Mouse (Mus musculus) adrenal gland, postnatal 14 days (tissue): Measurements from ENCODE around the gene Camsap3. TPM values are rescaled to one million over a fixed set of nuclear protein-coding genes. Genes with fewer than 3 reads are reported as not detected.
"Not testable (repeated sequence)": the region's sequence is repeated elsewhere in the genome, so short reads cannot be mapped to it uniquely, and the experiment has no call there.

Source experiments
- DNase-seq: peaks from one replicate; pipeline ENCODE4 v3.0.0; 2021; ENCODE audit warnings: mixed read lengths
- long read RNA-seq, 2 experiments: library from polyadenylated mRNA; stranded (forward); transcript quantifications; one replicate each; pipeline ENCODE4 v2.0.0; 2021
- total RNA-seq: library from RNA; stranded (reverse); gene quantifications from 2 replicates; pipeline ENCODE4 v1.2.3, GENCODE M21; 2021

The Camsap3 gene
- total RNA-seq, result 8.8 and 10.3 TPM in 2 replicates
- long read RNA-seq, experiment 1, partial matches to known transcripts, result 2 of 4 reads
- long read RNA-seq, experiment 1, other reads (novel, unspliced or antisense), result 1 of 4 reads
- long read RNA-seq, experiment 2, full-length matches to known transcripts, result 2 of 3 reads
- long read RNA-seq, experiment 2, partial matches to known transcripts, result 0 of 3 reads
- long read RNA-seq, experiment 2, other reads (novel, unspliced or antisense), result 1 of 3 reads

DNA sequence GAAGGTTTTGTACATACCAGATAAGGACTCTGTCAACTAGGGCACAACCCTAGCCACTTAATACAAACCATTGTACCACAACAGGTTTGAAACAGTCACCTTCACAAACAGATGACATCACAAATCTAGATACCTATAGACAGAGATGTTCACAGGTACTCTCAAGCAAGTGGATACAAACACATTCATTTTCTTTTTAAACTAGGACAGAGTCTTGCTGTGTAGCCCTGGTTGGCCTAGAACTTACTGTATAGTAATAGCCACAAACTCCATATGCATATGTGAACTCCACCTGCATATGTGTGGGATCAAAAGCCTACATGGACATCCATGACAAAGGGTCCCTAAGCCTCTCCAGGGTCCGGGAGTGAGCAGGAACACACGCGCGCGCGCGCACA lies at the start of gene Camsap3:
Gene Camsap3, plus strand, starts transcription at position 301 of the 398 bp plus-strand sequence.
- DNase-seq, result no peak

DNA sequence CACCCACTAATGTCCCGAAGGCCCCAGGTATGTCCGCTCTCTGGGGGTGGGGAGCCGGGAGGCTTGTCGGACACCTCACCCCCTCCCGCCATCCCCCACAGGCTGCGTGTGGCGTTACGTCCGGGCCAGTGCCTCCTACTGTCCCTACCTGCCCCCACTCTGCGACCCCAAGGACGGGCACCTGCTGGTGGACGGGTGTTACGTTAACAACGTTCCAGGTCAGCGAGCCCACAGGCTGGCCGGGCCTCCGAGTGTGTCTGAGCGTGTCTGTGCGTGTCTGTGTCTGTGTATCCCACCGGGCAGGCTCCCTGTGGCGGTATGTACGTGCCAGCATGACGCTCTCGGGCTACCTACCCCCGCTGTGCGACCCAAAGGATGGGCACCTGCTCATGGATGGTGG lies 49.4 kb upstream of the Camsap3 start:
- DNase-seq, result no peak

DNA sequence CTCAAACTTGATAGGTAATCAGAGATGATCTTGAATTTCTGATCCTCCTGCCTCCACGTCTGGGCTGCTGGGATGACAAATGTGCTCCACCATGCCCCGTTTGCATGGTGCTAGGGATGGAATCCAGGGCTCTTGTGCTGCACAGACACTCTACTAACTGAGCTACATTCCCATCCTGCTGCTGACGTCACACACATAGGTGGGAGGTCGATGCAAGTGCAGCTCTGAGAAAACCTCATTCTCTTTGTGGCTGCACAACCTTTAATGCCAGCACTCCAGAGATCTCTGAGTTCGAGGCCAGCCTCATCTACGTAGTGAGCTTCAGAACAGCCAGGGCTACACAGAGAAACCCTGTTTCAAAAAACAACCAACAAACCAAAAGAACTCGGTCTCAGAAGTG lies 47.9 kb upstream of the Camsap3 start:
- DNase-seq, result no peak

DNA sequence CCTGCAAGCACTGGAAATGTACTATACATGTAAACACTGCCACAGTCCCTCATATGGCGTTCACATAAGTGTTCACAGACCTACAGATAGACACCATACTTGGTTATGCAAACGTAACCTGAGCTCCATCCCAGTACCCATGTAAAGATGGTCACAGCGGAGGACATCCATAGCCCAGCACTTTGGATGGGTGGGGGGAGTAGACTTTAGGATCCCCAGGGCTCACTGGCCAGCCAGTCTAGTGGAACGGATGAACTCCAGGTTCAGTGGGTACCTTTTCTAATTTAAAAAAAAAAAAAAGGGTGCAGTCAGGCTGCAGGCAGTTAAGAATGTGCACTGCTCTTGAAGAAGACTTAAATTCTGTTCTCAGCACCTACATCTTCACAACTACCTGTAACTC lies 47.0 kb upstream of the Camsap3 start:
- DNase-seq, result no peak

DNA sequence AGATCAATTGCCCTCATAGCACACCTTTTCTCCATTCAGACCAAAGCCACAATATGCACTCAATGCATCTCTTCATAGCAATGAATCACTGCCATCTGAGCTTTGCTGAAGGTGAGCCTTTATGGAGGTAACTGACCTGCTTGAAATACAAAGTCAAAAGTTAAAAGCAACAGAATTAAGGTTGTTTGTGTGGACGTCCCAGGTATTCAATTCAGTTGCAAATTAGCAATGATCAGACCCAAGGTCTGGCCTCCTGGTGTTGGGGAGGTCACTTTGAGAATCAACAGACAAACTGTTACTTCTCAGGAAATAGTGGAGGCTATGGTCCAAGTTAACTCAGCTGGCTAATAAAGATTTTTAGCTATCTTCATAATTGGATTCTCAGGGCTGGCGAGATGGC lies 40.6 kb upstream of the Camsap3 start:
- DNase-seq, result no peak

DNA sequence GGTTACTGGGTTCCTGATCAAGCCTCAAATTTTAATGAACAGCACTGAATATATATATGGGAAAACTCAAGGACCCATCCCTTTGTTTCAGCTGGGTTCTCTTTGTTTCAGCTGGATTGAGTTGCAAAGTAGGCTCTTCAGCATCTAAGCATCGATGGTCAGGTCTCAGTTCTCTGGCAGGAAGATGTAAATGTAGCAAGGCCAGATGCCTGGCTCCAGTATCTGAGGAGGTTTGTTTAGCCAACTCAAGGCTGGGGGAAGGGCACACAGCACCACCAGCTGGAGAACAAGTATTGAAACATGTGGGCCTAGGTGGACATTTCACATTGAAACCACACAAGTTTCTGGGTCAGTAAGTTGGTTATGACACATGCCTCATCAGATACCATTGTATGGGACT lies 34.9 kb upstream of the Camsap3 start:
- no peak for DNase-seq

DNA sequence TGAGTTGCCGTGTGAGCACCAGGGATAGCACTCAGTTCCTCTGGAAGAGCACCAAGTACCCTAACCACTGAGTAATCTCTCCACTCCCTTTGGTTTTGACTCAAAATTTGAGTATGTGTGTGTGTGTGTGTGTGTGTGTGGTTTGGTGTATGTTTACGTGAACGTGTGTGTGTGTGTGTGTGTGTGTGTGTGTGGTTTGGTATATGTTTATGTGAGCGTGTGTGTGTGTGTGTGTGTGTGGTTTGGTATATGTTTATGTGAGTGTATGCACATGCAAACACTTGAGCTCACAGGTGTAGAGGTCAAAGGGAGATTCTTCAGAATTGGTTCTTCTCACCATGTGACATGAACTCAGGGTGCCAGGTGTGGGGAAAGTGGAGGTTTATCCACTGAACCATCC lies 31.0 kb upstream of the Camsap3 start:
- no peak for DNase-seq

DNA sequence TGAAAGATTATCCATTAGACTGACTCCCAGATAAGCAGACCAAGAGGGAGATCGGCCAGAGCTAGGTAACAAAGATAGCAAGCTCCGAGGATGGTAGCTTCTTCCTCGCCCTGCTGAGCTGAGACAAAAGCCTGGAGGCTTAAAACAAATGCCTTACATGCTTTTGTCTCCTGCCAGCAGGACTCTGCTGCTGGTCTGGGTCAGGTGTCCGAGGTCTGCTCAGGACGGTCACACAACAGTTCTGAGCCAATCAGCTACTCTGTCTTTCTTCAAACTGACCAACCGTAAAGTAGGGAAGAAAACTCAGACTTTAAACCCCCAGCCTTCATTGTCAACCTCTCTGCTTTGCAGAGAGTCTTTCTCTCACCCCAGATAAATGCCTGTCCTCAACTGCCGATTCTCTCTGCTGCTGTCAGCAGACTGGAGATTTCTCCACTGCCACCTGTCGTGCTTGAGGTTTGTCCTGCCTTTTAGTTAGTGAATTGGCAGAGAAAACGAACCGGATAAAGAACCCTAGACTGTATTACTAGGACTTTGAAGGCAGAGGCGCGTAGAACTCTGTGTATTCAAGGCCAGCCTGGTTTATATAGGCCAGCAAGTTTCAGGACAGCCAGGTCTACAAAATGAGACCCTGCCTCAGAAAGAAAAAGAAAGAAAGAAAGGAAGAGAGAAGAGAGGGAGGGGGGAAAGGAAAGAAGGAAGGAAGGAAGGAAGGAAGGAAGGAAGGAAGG lies 19.3 kb upstream of the Camsap3 start, which contains the start of gene C330021F23Rik:
Gene C330021F23Rik, plus strand, starts transcription at position 350 of the 731 bp plus-strand sequence.
- peak; percentile 22 for DNase-seq

DNA sequence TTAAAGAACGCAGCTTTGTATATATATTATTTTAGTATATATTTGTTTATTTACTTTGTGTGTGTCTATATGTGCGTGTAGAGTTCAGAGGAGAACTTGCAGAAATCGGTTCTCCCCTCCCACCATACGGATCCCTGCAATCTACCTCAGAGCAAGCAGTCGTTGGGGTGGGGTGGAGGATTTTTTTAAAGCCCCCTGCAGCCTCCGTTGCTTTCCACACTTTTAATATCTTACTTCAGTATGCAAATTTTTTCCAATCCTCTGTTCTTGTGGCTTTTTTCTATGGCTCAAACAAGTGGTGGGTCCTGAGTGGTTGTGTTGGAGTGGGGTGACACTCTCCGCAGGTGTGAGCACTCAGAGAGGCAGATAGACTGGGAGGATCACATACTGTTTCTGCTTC lies 18.7 kb upstream of the Camsap3 start:
- no peak for DNase-seq

DNA sequence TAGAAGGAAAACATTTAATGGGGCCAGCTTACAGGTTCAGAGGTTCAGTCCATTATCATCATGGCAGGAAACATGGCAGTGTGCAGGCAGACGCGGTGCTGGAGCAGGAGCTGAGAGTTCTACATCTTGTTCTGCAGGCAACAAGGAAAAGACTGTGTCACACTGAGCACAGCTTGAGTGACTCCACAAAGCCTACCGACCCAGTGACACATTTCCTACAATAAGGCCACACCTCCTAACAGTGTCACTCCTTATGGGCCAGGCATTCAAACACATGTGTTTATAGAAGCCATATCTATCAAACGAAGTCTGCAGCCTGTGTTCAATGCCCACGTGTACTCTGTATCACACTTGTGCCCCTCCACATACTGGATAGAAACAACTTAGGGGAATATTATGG lies 17.3 kb upstream of the Camsap3 start:
- DNase-seq, result no peak

DNA sequence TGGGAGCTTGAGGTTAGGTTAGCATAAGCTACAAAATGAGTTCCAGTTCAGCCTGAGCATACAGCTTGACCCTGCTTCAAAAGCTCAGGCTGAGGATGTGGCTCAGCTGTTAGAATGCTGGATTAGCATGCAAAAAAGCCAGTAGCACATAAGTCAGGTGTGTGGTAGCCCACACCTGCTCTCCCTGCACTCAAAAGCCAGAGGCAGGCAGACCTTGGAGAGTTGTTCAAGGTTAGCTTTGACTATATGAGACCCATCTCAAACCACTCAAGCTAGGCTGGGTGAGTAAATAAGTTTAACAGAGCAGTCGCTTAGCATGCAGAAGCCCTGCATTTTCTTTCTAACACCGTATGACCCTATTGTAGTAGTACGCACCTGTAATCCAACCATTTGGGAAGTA lies 12.5 kb upstream of the Camsap3 start:
- no peak for DNase-seq

DNA sequence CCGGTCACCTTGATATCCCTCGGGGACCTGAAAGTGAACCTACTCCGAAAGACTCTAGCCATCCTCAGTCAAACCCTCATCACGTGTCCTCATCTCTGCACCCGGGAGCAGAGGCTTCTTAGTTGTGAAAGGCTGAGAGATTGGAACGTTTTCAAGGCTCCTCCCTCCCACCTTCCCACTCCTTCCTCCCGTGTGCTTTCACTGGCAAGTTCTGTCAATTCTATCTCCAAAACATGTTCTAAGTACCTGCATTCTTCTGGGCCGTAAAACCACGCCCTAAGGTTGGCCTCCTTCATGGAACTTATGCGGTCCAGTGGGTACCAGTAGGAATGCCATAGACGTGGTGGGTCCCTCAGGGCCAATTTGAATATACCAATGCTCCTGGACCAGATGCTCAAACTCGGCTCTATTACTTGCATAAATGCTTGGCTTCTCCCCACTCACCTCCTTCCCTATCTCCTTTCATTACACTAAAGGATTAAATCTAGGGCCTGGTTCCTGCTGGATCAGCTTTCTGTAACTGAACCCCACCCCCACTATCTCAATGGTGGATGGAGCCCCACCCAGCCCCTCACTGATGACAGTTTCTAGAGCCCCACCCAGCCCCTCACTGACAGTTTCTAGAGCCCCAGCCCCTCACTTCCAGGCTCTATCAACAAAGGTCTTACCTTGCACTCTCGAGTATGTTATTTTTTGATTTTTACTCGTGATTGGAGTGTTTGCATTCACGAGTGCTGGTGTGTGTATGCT lies 10.7 kb upstream of the Camsap3 start:
- no peak for DNase-seq

DNA sequence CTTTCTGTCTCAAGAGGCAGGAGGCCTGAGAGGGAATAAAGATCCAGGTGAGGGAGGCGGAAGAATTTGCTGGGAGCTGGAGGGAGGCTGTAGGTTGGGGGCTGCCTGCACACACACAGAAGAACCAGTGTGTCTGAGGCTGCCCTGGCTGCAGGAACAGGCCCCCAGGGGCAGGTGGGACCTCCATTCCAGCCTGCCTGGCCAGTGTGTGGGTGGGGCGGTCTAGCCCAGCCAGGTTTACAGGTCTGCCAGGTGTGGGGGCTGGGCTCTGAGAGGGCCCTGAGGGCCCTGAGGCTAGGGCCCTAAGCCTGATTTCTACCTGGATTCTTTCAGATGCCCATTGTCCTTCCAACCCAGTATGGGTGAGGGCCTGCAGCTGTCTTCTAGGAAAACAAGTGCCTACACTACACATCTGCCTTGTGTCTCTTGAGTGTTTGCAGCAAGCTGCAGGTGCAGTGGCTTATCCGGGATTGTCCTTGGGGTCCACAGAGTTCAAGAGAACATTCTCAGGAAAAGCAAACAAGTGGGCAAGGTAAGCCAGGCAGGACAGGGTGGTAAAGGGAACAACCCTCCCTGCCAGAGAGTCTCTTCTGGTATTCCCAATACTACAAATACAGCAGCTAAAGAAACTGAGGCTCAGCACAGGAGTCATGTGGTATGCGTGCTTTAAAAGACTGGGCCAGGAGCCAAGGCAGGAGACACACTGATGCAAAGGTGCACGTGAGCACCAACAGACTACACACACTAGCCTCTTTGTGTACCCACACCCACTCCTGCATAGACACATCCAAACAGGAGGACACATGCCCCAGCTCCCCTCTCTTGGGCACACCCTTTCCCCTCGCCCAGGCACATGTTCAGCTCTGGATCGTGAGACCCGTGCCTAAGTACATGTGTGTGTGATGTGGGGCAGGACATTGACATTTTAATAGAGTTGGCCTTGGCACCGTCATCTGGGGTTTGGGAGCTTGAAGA lies 7.4 kb upstream of the Camsap3 start:
- DNase-seq, result no peak

DNA sequence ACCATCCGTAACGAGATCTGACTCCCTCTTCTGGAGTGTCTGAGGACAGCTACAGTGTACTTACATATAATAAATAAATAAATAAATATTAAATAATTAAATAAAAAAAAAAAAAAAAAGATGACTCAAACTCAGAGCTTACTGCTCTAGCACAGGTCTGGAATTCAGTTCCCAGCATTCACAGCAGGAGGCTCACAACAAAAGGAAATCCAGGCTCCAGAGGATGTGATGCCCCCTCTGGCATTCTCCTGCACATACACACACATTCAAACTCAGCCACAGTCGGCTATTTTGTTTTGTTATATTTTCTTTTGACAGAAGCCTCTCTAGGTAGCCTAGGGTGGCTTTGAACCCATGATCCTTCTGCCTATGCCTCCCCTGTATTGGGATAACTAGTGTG lies 5.1 kb upstream of the Camsap3 start:
- not testable (repeated sequence) for DNase-seq

DNA sequence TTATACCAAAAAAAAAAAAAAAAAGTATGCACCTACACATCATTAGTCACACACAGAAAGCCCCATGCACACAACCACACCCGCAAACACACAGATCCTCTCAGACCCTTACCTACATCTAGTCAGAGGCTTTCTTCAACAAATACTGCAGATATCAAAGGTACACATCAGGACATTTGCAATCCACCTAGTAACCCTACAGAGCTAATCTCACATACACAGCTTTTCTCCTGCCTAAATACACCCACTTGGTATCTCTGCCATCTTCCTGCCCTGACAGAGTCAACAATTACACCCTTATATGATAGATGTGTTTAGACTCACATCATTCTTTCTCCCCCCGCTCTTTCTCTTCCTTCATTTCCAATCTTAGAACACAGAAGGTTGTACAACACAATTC lies 641 bp upstream of the Camsap3 start:
- DNase-seq, result no peak

DNA sequence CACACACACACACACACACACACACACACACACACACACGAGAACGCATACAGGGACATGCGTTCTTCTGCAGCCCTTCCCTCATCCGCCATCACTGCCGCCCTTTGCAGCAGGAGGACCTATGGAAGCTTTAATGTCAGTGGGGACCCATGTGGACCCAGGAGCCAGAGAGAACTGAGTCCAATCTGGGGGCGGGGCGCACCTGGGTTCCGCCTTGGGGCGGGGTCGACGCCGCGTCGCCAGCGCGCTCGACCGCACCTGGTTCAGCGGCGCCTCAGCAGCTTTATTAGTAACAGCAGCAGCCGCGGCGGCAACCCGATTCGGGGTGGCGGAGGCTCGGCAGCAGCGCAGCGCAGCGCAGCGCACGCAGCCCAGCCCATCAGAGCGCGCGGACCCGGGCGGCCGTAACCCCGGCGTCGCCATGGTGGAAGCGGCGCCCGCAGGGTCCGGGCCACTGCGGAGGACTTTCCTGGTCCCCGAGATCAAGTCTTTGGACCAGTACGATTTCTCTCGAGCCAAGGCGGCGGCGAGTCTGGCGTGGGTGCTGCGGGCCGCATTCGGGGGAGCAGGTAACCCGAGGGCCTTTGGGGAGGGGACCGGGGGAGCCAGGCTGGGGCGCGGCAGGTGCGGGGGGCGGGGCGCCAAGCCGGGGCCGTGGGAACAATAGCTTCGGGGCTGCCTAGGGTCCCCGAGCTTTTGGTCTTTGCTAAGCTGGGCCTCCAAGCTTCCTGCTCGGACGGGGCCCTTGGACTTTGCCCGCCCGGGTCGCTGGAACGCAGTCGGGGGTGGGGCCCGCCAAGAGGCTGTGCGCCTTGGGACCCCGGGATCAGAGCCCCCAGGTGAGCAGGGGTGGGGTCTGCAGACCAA lies 531 bp downstream of the Camsap3 start:
- peak; percentile 67 for DNase-seq

DNA sequence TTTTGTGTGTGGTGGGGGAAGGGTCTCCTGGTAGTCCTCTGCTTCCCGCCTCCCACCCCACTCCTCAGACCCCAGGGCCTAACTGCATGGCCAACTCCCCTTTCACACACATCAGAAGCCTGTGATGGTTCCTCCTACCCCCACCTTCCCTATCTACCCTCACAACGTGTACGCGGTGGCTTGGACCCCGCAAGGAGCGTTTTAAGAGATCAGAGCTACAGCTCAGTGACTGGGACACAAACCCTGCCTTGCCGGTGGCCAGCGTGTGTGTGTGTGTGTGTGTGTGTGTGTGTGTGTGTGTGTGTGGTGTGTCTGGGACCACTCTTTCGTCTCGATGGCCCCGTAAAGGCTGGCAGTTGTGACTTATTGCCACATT lies 1.2 kb downstream of the Camsap3 start:
- DNase-seq, result peak; percentile 11

DNA sequence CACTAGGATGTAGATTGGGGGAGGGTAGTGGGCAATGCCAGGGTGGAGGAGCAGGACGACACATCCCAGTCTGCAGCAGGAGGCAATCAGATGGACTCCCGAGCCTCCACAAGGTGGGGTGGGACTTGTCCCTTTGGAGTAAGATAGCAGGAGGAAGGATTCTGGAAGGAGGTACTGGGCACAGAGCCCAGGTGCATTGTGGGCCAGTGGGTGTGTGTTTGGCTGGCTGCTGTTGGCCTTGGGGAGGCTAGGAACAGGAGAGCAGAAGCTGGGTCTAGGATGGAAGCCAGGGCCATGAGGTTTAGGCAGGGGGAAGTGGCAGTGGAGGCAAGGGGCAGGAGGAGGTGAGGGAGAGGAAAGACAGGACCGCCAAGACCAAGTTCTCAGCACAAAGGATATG lies 6.4 kb downstream of the Camsap3 start:
- peak; percentile 72 for DNase-seq

DNA sequence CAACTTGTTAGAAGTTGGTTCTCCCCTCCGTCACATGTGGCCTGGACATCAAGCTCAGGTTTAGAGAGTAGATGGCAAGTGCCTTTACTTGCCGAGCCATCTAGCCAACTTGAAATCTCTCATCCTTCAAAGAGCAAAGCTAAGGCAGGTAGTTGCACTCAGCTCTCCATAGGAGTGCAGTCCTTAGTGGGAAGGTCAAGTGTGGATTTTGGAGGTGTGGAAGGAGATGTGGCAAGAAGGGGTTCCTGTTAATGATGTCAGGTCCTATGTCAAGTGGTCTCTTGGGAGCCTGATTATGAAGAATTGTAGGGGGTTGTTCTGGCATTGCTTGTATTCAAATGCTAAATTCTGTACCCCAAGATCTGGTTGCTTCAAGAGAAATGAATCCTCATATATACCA lies 7.4 kb downstream of the Camsap3 start:
- no peak for DNase-seq

DNA sequence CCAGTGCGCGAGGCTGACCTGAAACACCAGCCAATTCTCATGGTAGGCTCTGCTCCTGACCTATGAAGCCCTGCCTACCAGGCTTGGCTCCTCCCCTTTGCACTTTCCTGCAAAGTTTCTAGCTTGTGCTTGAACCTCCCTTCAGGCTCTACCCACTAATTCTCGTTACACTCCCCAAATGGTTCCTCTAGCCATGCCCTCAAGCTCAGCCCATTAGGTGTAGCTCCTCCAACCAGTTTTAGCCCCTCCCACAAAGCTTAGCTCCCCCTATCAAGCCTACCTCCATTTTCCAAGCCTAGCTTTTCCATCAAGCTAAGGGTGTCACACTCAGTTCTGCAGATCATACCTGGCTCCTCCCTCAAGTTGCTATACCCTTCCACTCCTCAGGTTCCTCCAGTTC lies 11.0 kb downstream of the Camsap3 start:
- DNase-seq, result no peak

DNA sequence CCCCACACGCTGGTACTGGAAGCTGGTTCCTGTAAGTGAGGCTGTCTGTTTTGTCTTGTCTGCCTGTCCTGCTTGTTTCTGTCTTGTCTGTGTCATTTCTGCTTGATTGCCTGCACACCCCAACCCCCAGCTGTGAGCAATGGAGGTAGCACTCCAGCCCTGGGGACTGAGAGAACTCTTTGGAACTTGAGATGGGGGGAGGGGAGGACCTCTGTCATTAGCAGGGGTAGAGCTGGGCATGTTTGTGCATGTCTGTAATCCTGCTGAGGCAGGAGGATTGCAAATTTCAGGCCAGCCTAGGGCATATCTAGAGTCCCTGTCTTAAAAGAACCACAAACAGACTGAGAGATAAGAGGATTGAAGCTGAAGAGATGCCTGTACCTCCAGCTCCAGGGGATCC lies 12.1 kb downstream of the Camsap3 start:
- DNase-seq, result no peak
